Mouse (Mus musculus) forebrain, postnatal 0 days (tissue): ENCODE data around the gene Rrp8. TPM values are rescaled to one million over a fixed set of nuclear protein-coding genes. Genes with fewer than 3 reads are reported as not detected.

Source experiments
- ATAC-seq: fragments of 200-750 bp; cut with Nextera tagmentation; 2 replicates; pipeline ENCODE4 v1.8.0; 2017; ENCODE audit warnings: mild to moderate bottlenecking, moderate library complexity
- DNase-seq: peaks from one replicate; pipeline ENCODE4 v3.0.0-alpha.2; 2015
- H3K27ac ChIP-seq: fragments of 300-500 bp; sonication (generic); 2 replicates; pipeline ENCODE4 v1.5.1; 2014; ENCODE audit warnings: low read depth, mild to moderate bottlenecking, antibody characterized with exemption, low read length, moderate library complexity, mixed read lengths
- H3K27me3 ChIP-seq: fragments of 300-500 bp; sonication (generic); 2 replicates; pipeline ENCODE4 v1.6.1; 2014; ENCODE audit warnings: mild to moderate bottlenecking, low read length, mixed read lengths; ENCODE audit not compliant: insufficient read depth
- H3K36me3 ChIP-seq: fragments of 300-500 bp; sonication (generic); 2 replicates; pipeline ENCODE4 v1.6.1; 2014; ENCODE audit warnings: mild to moderate bottlenecking, moderate library complexity; ENCODE audit not compliant: insufficient read depth
- H3K4me1 ChIP-seq: fragments of 300-500 bp; sonication (generic); 2 replicates; pipeline ENCODE4 v1.6.1; 2014; ENCODE audit warnings: antibody characterized with exemption; ENCODE audit not compliant: insufficient read depth
- H3K4me2 ChIP-seq: fragments of 300-500 bp; sonication (generic); 2 replicates; pipeline ENCODE4 v1.6.1; 2014; ENCODE audit warnings: low read depth, mild to moderate bottlenecking, moderate library complexity
- H3K4me3 ChIP-seq: fragments of 300-500 bp; sonication (generic); 2 replicates; pipeline ENCODE4 v1.5.1; 2014; ENCODE audit warnings: low read depth, low read length, mixed read lengths
- H3K9ac ChIP-seq: fragments of 300-500 bp; sonication (generic); 2 replicates; pipeline ENCODE4 v1.6.1; 2014; ENCODE audit warnings: mild to moderate bottlenecking
- H3K9me3 ChIP-seq: fragments of 300-500 bp; sonication (generic); 2 replicates; pipeline ENCODE4 v1.6.1; 2016; ENCODE audit warnings: low read length
- CTCF ChIP-seq: sonication (generic); IDR thresholded peaks from 2 replicates; pipeline ENCODE4 v1.5.1; 2016; ENCODE audit warnings: antibody characterized with exemption, control low read depth, low read depth
- WGBS: fragments of 180-500 bp; shearing (Covaris S2); extraction: QIAGEN DNeasy Blood & Tissue Kit; methylation state at CpG from one replicate; pipeline ENCODE4 v1.1.7; 2014; 5-methylcytosine and 5-hydroxymethylcytosine counted together
- polyA plus RNA-seq: library from polyadenylated mRNA; unstranded; fragments of >200 nt; fragmentation: Nextera tagmentation; extraction: Ambion mirVana; gene quantifications from 2 replicates; pipeline ENCODE4 v1.2.1, GENCODE M21; 2015
- total RNA-seq: library from RNA; depleted of rRNA; stranded (reverse); fragments of >200 nt; gene quantifications from 2 replicates; pipeline ENCODE4 v1.2.3, GENCODE M21; 2014

The Rrp8 gene
- total and polyA plus RNA-seq, 2 experiments from 2014 or later, result 19.1 to 26.6 TPM

DNA sequence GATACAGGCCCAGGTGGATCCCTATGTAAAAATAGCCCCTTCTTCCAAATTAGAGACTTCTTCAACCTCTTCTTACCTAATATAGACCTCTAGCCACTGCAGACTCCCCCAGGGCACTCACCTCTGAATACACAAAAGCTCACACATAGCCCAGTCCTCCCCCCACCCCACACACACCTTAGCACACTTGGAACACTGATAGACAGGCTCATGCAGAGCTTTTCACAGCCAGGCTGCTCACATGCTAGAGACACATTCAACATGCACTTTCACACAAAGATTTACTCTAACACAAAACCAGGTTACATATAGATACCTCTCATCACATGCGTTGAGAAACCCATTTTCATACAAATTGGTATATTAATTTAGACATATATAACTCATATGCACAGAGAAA lies 40.1 kb upstream of the Rrp8 start:
- peaks cover 17% of the 10 kb centered on the region for H3K4me1 ChIP-seq
- DNase-seq, result no peak
- 98% methylated on average over 1 of the region's 1 CpGs for WGBS
- no peak overlapping the region for H3K9ac ChIP-seq
- peaks cover 51% of the 10 kb centered on the region for H3K36me3 ChIP-seq
- no peak for ATAC-seq
- H3K4me2 ChIP-seq, result no peak overlapping the region
- TF ChIP-seq CTCF, result no peak
- no peak overlapping the region for H3K4me3 ChIP-seq
- H3K9me3 ChIP-seq, result no peaks in the 10 kb centered on the region
- no peak overlapping the region for H3K27ac ChIP-seq
- H3K27me3 ChIP-seq, result no peaks in the 10 kb centered on the region

GRCm38 (mm10) chr7:105776026-105776425 lies 38.8 kb upstream of the Rrp8 start:
- no peak for DNase-seq
- H3K4me1 ChIP-seq, result peaks cover 17% of the 10 kb centered on the region
- no peak for ATAC-seq
- no peaks in the 10 kb centered on the region for H3K27me3 ChIP-seq
- 77% methylated on average over 2 of the region's 2 CpGs for WGBS
- peaks cover 52% of the 10 kb centered on the region for H3K36me3 ChIP-seq
- no peak overlapping the region for H3K9ac ChIP-seq
- H3K4me3 ChIP-seq, result no peak overlapping the region
- no peak overlapping the region for H3K27ac ChIP-seq
- no peak for TF ChIP-seq CTCF
- H3K4me2 ChIP-seq, result no peak overlapping the region
- H3K9me3 ChIP-seq, result no peaks in the 10 kb centered on the region

DNA sequence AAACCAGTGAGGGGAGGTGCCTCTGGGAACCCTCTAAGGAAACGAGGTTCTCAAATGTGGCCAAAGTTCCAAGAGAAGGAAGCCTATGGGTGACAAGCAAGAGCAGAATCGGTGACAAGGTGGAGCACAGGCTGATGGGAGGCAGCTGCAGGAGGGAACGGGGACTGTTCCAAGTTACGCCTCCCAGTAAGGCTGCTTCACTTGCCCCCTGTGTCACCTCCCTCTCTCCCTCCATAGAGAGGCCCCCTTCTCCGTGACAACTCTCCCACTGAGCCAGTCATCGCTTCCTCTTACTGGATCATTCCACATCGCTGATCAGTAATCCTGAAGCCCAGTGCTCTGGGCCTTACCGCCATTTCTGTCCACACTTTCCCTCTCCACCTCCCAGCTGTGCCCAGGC lies 37.5 kb upstream of the Rrp8 start:
- DNase-seq, result no peak
- Histone ChIP-seq H3K4me1 (peaks cover 17% of the 10 kb centered on the region), H3K27me3 (no peaks in the 10 kb centered on the region), H3K27ac (no peak overlapping the region), H3K9me3 (no peaks in the 10 kb centered on the region), H3K36me3 (peaks cover 51% of the 10 kb centered on the region), H3K9ac (no peak overlapping the region), H3K4me3 (no peak overlapping the region), H3K4me2 (no peak overlapping the region)
- no peak for ATAC-seq
- TF ChIP-seq CTCF, result no peak
- 34% methylated on average over 8 of the region's 8 CpGs for WGBS

- 87% methylated on average over 5 of the region's 5 CpGs for WGBS
- TF ChIP-seq CTCF, result no peak
- no peak overlapping the region for H3K4me3 ChIP-seq
- peaks cover 13% of the 10 kb centered on the region for H3K4me1 ChIP-seq
- ATAC-seq (no peak), DNase-seq (no peak)
- H3K9ac ChIP-seq, result no peak overlapping the region
- no peaks in the 10 kb centered on the region for H3K9me3 ChIP-seq
- H3K27me3 ChIP-seq, result no peaks in the 10 kb centered on the region
- H3K4me2 ChIP-seq, result no peak overlapping the region
- H3K27ac ChIP-seq, result no peak overlapping the region
- H3K36me3 ChIP-seq, result peaks cover 54% of the 10 kb centered on the region
Measured at GRCm38 (mm10) chr7:105773041-105773440, 35.9 kb upstream of the Rrp8 start.

GRCm38 (mm10) chr7:105772331-105772730 lies 35.1 kb upstream of the Rrp8 start:
- H3K4me1 ChIP-seq, result peaks cover 9% of the 10 kb centered on the region; the same call in 1 of the 2 replicates
- no peak overlapping the region for H3K27ac ChIP-seq
- H3K27me3 ChIP-seq, result no peaks in the 10 kb centered on the region
- no peak overlapping the region for H3K9ac ChIP-seq
- H3K4me2 ChIP-seq, result no peak overlapping the region
- WGBS, result 96% methylated on average over 15 of the region's 15 CpGs
- H3K4me3 ChIP-seq, result no peak overlapping the region
- H3K9me3 ChIP-seq, result no peaks in the 10 kb centered on the region
- TF ChIP-seq CTCF, result no peak
- ATAC-seq (no peak), DNase-seq (no peak)
- peaks cover 61% of the 10 kb centered on the region for H3K36me3 ChIP-seq

GRCm38 (mm10) chr7:105769959-105770358 lies 32.8 kb upstream of the Rrp8 start:
- Histone ChIP-seq H3K4me2 (no peak overlapping the region), H3K27ac (no peak overlapping the region), H3K36me3 (peaks cover 73% of the 10 kb centered on the region), H3K27me3 (no peaks in the 10 kb centered on the region), H3K9ac (no peak overlapping the region), H3K4me1 (0 out of 2 replicates have a peak, but pooled peaks cover 5% of the 10 kb centered on the region), H3K4me3 (no peak overlapping the region), H3K9me3 (no peaks in the 10 kb centered on the region)
- no peak for DNase-seq
- TF ChIP-seq CTCF, result no peak
- ATAC-seq, result no peak
- WGBS, result 82% methylated on average over 3 of the region's 3 CpGs

- ATAC-seq, result peak; percentile 42
- DNase-seq, result no peak
- H3K4me1 ChIP-seq, result 0 out of 2 replicates have a peak, but pooled peaks cover 5% of the 10 kb centered on the region
- no peak overlapping the region for H3K9ac ChIP-seq
- no peaks in the 10 kb centered on the region for H3K9me3 ChIP-seq
- H3K27ac ChIP-seq, result no peak overlapping the region
- H3K27me3 ChIP-seq, result no peaks in the 10 kb centered on the region
- H3K36me3 ChIP-seq, result peaks cover 91% of the 10 kb centered on the region
- 27% methylated on average over 6 of the region's 6 CpGs for WGBS
- H3K4me2 ChIP-seq, result no peak overlapping the region
- TF ChIP-seq CTCF, result no peak
- H3K4me3 ChIP-seq, result no peak overlapping the region
Measured at GRCm38 (mm10) chr7:105767729-105768165, 30.6 kb upstream of the Rrp8 start.
